Mouse (Mus musculus) R1 (cell line): ENCODE data around the gene Cnnm2.

Experiments
- DNase-seq: peaks from one replicate; pipeline ENCODE4 v3.0.0-alpha.2; 2018; ENCODE audit warnings: low read depth, low spot score

The Cnnm2 gene

DNA sequence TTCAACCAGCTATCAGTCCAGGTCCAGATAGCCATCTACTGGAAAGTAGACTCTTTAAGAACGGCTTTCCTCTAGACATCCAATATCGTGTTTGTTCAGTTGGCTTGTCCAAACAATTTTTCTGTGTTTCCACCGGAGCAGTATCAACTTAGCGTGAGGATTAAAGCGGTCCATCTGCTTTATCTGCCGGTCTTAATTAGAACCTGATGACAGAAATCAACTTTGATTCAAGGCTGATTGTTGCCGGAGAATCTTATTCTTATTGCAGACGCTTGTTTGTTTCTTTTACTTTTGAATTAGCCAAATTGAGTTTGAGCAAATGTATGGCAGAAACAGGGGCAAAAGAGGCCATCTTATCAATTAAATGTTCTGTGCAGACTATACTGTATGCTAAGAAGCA, 32.8 kb downstream of the Cnnm2 start:
- DNase-seq, result no peak

DNA sequence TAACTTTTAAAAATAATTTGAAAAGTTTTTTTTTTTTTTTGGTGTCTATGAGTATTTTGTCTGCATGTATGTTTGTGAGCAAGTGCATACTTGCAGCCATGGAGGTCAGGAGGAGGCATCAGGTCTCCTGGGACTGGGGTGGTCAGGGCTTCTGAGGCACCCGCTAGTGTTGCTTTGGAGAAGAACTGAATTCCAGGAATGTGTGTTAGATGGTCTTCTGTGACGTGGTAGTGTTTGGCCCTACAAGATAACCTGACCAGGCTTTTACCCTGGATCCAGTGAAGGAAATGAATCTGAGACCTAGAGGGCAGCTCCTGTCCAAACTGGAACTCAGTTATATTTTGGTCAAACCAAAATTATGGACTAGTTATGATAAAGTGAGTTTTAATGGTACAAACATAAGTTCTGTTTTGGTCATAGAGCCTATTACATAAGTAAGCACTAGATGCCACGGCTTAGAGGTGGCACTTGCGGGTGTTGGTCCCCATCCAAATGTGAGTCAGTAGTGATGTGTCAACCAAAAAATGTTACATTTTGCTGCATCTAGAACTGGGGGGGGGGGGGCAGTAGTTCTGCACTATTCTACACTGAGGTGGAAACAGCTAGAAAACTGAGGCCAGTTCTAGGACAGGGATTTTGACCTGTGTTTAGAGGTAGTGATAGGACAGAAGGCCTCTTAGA, 38.6 kb downstream of the Cnnm2 start:
- DNase-seq, result no peak

DNA sequence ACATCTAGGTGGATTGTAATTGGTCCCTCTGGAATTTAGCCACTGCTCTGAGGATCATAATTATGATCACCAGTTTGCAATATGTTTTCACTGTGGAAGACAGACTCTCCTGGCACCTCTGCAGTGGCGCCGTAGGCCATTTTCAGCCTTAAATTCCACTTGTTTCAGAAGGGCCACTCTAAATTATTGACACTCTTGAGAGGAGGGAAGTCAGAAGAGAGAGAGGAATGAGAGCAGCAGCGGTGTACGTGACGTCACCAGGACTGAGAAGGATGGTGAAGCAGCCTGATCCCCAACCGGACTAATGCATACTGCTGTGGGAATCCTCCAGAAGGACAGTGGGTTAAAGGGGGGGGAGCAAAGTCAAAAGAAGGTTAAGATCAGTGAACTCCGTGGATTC, 40.1 kb downstream of the Cnnm2 start:
- no peak for DNase-seq

DNA sequence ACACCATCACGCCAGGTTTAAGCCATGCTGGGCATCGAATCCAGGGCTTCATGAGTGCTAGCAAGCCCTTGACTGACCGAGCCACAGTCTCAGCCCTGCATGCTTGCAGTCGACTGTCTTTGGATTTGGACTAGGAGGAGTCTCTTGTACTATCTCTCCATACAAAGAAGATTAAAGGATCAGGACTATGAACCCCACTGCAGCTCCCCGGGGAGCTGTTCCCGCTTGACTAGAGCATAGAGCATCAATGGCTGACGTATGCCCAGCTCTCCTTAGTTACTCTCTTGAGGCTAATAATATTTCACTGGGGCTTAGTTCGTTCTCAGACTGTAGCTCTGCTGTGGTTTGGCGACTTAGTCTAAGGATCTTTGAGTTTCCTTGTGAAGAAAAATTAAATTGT, 40.9 kb downstream of the Cnnm2 start:
- DNase-seq, result no peak

DNA sequence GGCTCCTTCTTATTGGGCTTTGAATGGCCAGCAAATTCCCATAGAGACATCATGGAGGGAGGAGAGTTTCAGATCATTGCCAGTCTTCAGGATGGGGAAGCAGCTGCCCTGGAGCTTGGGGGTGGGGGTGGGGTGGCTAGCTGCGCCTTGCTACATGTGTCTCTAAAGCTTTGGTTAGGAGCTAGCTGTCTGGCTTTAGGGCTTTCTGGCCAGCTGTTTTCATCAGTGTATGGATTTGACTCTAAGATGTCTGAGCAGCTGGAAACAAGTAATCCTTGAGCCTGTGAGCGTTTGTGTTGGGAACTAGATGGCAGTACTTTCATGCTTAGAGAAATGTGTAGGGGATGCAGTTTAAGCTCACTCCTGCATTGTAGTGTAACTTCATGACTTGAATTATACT, 42.3 kb downstream of the Cnnm2 start:
- DNase-seq, result no peak

DNA sequence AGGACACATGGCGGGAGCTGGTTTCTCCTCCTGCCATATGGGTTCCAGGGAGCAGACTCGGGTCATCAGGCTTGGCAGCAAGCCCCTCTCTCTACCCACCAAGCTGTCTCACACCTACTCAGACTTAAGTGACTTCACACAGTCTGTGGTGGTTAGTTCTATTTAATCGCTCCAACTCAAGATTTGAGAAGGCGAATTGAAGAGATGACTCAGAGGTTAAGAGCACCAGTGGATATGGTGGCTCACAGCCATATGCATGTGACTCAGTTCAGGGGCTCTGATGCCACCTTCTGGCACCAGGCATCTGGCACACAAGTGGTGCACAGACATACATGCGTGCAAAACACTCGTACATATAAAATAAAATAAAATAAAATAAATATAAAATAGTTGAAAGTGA, 43.4 kb downstream of the Cnnm2 start:
- no peak for DNase-seq

DNA sequence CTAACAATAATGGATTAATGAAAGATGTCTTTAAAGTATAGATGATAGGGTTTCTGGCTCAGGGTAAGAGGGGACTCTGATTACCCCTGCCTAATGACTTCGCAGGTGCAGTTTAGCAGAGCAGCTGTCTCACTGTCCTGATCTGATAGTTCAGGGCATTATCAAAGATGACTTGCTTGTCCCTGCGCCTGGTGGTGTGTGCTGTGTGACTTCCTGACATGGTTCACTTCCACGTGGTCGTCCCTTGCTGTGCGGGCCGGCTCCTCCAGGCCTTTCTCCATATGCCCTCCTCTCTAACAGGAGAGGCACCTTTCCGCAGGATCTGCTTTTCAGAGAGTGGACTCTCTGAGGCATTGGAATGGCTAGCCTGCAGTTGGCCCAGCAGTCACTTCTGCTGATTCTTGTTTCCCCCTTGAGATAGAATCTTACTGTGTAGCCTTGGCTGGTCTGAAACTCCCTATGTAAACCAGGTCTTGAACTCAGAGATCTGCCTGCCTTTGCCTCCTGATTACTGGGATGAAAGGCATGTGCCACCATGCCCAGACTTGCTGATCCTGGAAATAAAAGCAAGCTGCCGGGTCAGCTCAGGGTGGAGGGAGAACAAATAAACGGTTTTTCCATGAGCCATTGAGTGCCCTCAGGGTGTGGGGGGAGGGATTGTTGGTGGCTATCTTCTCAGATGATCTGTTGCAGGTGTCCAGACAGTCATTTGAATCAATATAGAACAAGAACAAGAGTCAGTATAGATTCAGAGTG, 44.7 kb downstream of the Cnnm2 start:
- DNase-seq, result no peak

DNA sequence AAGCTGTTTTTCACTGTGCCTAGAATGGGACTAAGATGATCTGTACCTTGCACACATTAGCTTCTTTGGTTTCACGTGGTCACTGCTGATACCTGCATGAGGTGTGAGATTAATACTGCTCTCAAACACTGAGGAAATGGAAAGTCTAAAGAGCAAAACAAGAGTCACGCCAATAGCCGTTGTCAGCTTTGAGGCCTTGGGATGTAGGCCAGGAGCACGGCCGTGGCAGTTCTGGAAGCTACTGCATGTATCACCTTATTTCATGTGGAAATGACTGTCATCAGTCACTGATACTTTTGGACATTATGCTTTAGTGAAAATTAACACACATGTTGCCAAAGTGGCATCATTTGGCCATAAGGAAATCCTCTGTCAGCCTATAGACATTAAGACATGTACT, 46.9 kb downstream of the Cnnm2 start:
- DNase-seq, result no peak

DNA sequence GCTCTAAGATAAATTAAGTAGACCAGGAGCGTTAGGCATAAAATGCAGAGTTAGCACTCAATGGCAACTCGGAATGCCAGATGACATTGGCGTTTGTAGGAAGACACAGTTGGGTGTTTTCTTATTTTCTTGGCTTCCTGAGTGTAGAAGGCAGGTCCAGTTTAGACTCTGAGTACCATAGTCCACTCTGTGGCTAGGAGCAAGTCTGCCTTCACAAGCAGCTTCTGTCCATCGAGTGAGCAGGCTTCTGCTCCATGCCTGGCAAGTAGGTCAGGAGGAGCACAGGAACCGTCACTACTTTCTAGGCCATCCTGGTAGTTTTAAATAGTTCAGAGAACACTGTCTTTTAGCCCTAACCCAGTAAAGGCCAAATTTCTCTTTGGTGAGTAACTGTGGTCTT, 47.6 kb downstream of the Cnnm2 start:
- no peak for DNase-seq

DNA sequence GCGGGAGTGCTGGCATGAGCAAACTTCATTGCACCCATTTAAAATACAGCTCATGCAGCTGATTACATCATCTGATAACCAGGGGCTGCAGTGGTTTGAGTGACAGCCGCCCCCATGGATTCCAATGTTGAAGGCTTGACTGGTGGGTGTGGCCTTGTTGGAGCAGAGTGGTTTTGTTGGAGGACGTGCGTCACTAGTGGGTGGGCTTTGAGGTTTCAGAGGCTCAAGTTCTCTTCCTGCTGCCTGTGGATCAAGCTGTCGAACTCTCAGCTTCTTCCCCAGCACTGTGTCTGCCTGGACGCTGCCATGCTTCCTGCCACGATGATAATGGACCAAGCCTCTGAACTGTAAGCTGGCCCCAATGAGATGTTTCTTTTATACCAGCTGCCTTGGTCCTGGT, 57.9 kb downstream of the Cnnm2 start:
- DNase-seq, result peak; percentile 93

DNA sequence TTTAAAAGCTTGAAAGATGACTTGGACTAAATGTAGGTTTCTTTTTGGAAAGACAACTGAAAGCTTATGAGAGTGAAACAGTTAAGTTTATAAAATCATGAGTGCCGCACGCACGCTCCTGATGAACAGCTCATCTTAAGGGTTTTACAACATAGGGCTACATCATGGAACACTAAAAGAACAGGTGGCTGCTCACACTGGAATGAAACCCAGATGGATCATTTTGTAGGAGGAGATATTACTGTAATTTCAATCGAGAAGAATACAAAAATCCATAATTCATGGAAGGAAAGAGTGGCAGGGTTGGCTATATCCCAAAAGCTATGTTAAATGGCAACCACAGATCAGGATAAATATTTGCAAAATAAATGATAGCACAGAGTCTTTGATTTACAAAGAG, 61.1 kb downstream of the Cnnm2 start:
- DNase-seq, result no peak

DNA sequence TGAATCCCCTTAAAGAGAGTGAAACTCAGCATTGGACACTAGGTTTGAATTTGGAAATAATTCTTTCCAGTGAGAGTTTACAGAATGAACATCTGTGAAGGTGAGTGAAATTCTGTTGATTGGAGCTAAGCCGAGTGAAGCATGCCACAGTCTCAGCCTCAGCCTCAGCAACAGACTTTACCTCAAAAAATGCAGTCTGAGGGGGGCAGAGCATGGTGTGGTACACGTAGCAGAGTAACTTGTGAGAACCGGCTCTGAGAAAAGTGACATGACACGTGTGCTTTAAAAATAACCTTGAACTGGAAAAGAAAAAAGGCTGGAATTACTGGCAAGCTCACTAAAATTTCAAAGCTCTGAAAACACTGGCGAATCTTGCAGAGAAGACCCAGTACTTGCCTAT, 62.4 kb downstream of the Cnnm2 start:
- DNase-seq, result no peak

DNA sequence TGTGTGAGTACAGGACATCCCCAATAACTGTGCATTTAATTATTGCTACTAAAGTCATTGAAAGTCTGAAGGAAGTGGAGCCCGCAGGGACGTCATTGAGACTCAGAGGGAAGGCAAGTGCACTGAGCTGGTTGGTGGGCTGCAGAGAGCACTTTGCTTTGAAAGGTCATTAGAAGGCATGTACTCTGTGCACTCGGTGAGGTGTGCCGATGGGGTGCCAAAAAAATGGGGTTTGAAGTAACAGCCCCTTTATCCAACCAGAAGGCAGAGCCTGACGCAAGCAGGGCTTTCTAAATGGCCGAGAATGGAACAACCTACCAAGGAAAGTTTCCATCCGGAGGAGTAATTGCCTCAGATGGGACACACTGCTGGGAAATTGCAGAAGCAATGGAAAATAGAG, 63.5 kb downstream of the Cnnm2 start:
- no peak for DNase-seq

DNA sequence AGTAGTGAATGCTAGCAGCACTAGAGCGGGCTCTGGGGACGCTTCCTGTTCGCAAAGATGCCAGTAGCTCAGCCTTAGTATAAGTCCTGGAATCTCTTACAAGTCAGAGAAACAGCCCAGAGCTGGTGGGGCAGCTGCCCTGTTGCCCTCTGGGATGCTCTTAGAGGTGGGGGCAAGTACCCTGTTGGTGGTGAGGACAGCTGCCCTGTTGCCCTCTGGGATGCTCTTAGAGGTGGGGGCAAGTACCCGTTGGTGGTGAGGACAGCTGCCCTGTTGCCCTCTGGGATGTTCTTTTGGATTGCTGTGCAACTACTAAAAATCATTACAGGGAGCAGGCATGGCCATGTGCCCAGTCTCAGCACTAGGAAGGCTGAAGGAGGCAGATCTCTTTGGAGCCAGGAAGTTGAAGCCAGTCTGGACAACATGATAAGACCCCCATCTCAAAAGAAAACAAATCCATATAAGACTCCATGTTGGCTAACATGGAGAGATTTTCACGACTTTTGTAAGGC, 66.3 kb downstream of the Cnnm2 start:
- DNase-seq, result no peak

DNA sequence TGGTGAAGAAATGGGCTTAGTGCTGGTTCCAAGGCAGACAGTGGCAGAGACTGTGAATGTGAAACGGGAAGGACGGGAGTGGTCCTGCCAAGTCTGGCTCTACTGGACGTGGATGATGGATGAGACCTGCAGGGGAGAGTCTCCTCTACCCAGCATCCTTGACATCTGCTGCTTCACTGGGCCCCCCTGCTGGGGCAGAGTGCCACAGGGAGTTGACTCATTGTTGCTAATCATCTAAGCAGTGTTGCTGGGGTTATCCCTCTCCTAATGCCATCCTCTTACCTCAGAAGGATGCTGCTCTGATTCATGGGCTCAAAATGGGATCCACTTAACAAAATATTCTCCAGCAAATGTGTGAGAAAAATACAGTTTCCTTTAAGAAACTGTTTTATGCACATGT, 67.6 kb downstream of the Cnnm2 start:
- no peak for DNase-seq

DNA sequence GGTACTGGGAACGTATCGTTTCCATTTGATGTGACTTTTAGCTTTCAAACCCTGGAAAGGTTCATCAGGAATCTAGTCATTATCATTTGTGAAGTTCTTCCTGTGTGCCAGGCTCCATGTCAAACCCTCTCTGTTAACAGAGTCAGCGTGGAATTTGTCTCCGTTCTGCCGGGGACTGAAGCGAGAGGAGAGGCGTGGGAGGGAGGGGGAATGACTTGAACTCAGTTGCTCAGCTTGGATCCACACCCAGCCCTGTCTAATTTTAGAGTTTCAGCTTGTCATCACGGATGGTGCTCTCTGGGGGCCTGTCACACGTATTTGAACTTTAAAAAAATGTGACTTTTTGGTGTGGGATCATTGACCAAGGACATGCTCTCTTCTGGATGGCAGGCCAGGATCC, 70.0 kb downstream of the Cnnm2 start:
- no peak for DNase-seq

DNA sequence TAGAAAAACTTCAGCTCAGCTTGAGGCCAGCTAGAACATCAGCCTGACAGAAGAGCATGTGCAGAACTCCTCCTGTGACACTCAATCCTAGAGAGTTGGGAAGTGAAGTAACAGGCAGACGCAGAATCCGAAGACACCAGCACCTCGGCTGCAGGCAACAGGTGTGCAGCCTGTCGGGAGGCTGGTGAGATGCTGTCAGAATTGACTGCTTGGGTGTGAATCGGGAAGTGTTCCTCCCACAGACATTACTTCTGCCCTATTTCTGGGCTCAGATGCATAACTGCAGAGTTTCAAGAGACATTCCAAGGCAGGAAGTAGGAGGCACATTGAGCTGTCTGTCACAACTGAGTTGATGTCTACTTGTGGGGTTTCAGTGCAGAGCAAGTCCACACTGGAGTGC, 72.9 kb downstream of the Cnnm2 start:
- peak; percentile 41 for DNase-seq

DNA sequence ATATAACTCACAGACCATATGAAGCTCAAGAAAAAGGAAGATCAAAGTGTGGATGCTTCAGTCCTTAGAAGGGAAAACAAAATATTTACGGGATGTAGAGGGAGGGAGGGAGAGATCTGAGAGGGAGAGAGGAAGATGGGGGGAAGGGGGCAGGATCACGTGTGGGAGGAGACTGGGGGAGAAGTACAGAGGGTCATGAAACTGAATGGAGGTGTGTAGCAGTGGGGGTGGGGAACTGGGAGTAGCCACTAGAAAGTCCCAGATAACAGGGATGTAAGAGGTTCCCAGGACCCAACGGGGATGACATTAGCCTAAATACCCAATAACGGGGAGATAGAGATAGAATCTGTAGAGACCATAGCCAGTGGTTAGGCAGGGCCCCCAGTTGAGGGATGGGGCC, 73.9 kb downstream of the Cnnm2 start:
- peak; percentile 90 for DNase-seq

DNA sequence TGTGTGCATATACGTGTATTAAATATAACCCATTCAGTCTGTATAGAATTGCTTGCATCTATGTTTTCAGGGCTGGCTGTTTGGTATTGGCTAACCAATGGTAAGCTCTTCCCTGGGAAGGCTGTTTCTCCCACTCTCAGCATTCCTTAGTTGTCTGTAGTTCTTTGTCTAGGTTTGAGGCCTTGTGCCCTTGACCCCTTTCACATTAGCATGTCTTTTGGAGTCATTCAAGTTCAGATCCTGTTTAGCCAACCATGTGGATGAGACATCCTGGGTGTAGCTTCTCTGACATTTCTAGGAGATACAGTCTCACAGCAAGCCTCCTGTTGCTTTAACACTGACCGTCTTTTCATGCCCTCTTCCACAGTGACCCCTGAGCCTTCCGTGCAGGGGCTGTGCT, 74.7 kb downstream of the Cnnm2 start:
- DNase-seq, result peak; percentile 99

DNA sequence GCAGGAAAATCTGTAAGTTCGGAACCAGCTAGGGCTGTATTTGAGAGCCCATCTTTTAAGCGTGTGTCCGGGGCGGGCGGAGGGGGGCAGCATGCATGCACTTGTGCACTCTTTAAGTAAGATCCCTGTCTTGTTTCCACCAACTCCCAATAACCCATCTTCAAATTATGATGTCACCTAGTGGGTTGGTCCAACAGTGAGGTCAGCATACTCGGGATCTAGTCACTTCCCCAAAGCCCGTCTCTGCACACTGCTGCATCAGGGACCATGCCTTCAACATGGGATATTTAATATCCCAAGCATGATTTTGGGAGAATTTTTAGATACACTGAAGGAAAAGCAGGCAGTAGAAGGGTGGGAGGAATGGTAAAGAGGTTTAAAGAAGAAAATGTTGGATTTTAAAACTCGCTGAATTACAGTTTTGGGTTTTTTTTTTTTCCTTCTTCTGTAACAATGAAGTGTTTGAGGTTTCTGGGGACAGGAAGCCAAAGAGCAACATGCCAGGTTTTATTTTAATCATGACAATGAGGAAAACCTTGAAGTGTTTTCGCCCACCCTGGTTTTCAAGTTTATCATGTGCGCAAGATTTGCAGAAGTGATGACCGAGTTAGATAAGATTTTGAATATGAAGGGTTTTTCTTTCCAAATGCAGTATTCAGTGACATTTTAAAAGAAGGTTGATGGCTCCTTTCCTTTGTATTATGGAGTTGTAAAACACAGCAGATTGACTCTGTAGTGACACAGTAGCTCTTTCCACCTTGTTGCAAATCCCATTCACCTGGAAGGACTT, 76.1 kb downstream of the Cnnm2 start:
- DNase-seq, result peak; percentile 67

DNA sequence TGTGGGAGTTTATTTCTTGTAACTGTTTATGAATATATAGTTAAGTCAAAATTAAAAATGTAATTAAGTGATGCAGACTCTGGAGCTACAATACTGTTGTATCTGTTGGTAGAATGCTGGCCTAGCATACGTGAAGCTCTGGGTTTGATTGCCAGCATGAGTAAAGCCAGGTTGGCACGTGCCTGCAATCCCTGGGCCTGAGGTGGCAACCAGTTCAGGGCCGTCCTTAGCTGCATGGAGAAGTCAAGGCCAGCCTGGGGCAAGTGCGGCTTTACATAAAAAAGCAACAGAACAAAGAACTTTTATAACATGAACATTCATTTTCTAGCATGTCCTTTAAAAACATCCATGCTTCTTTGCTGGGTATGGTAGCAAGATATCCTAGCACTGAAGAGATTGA, 79.6 kb downstream of the Cnnm2 start:
- DNase-seq, result no peak

DNA sequence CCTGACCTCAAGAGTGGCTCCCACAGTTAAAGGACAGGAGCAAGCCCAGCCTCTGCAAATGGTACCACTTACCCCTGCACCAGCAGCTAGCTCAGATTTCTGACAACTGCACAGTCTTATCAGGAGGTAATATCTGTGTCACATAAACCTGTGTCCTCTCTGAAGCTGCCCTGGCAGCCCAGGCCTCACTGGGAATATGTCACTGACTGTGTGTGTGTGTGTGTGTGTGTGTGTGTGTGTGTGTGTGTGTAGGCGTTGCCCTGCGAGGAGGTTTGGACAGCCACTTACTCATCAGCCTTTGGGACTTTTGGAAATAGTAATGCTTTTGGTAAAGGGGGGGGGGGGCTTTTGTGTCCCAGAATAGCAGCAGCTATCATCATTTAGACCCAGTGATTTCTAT, 81.6 kb downstream of the Cnnm2 start:
- DNase-seq, result no peak

DNA sequence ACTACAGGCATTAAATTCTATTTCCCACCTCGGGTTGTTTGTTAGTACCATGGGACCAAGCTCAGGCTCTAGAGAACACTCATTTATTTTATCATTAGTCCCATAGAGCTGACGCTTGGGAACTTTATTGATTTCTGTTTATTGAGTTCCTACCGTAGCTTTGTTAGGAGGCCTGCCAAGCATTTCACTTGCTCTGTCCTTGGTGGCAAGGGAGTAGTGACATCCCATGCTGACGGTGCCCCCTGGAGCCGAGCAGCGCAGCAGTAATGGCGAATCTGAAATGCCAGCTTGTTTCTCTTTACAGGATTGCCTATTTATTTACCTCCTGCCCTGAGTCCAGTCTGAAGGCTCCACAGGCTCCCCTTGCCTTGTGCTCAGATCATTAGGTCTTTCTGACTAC, 84.7 kb downstream of the Cnnm2 start:
- no peak for DNase-seq
